Mouse (Mus musculus): ENCODE measurements around the gene Gprc6a.

Gene Gprc6a

DNA sequence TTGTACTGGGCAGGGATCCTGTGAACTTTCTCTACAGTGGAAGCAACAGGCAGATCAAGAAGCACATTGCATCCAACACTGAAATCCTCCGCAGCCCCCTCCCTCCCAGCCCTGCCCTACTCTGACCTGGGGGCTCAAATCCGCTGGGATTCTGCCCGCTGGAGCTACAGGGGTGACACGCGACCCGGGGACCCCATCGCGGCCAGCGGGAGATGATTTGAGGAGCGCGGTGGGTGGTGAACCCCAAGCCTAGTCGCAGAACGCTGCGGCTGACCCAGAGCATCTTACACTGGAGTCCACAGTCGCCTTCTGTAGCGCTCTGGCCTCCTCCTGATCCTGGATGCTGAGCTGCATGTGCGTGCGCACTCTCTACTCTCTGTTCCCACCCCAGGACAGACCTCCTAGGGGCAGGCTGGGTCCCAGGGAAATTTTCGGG lies 41.1 kb downstream of the Gprc6a start, which contains the start of gene Fam162b:
Gene Fam162b, minus strand, starts transcription at position 379 of the 436 bp plus-strand sequence.
- no peak for DNase-seq (ENCODE audit: low read depth, low spot score)

GRCm38 (mm10) chr10:51584919-51585318 lies 46.3 kb downstream of the Gprc6a start:
- DNase-seq (ENCODE audit: low read depth, low spot score) = no peak

DNA sequence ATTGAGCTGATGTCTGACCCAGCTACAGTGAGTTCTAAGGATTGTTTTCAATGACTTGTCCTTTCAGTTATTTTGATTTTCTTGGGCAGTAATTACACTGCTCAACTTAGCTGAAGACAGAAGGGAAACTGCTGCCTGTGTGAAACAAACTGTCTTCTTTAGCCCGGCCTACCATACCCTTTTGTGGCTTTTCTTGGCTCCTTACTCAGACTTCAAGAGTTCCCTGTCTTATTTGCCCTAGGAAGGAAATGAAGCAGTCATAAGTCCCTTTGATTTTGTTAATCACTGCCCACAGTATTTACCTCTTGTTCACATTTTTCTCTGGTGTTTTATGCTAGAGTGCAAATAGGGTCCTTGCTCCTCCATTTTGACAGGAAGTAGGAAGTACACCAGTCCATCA lies 46.9 kb downstream of the Gprc6a start:
- no peak for DNase-seq (ENCODE audit: low read depth, low spot score)

DNA sequence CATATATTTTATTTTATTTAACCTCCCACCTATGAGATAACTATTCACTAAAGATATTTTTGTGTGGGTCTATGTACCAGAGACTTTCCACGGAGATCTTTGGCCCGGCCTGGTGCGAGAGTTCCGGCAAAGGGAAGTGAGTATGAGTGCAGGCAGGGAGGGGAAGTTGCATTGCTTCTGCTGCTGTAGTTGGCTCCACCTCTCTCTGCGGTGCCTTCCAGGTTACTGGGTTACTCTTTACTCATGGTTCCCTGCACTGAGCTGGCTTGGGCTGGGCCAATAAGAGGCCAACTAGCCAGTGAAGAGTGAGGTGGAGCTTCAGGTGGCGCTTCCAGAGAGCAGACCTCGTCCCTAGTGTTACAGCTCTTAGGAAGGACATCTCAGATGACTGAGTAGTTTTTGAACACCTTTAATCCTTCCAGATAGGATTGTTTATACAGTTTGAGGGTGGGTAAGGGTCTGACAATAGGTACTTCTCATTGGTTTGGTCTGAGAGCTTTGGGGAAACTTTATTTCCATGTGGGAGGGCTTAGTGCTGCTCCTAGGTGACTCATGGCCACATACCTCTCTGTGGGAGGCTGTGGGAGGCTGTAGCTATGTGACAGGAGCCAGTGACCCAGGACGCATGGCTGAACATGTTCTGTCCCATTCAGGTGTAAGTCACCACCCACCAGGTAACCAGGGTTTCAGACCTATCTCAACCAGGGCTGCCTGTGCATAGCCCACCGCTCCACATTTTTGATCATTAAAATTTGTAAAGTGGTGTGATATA lies 59.9 kb downstream of the Gprc6a start:
- no peak for DNase-seq (ENCODE audit: low read depth, low spot score)
